Mouse (Mus musculus) liver, adult 2 months (tissue): ENCODE results near the gene Mief2.

Experiments used
- CTCF ChIP-seq: fragments of 200-500 bp; IDR thresholded peaks from 2 replicates; pipeline ENCODE4 v1.5.1; 2011; ENCODE audit warnings: low read depth, low read length, control low read depth
- POLR2A ChIP-seq: fragments of 200-500 bp; IDR thresholded peaks from 2 replicates; pipeline ENCODE4 v1.6.1; 2011; ENCODE audit warnings: low read length, control low read depth; ENCODE audit not compliant: insufficient read depth; ENCODE audit errors: extremely low read depth

DNA sequence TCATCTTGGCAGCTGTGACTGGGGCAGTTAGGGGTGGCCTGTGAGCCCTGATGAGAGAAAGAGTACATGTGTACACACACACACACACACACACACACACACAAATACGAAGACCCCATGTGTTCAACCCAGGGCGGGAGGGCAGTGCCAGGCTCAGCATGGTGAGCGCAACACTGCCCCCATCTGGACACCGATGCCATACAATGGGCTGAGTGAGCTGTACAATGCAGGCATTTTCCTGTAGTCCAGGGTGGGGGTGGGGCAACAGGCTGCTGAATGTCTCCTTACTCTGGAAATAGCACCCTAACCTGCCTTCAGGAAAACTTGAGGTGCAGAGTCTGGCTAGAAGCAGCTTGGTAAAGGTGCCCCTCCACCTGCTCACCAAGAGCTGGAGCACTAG, 25.1 kb upstream of the Mief2 start:
- no peak for TF ChIP-seq POLR2A
- TF ChIP-seq CTCF, result peak; percentile 83
